Mouse (Mus musculus) urinary bladder, postnatal 25 days (tissue): ENCODE results near the gene Asb18.

ENCODE experiments used
- DNase-seq: peaks from one replicate; pipeline ENCODE4 v3.0.0; 2022; ENCODE audit warnings: low spot score

The Asb18 gene

DNA sequence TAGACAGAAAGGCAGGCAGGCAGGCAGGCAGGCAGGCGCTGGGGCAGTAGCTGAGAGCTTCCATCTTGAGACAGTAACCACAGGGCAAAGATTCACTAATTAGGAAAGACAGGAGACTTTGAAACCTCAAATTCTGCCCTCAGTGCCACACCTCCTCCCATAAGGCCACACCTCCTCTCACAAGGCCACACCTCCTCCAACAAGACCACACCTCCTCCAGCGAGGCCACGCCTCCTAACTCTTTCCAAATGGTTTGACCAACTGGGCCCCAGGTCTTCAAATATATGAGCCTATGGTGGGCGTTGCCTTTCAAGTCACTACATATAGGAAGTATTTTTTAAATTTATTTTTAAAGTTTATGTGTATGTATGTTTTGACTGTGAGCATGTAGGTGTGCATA lies 113.1 kb downstream of the Asb18 start:
- DNase-seq = no peak
